Mouse (Mus musculus): ENCODE results near the gene Fam69a. TPM values are rescaled to one million over a fixed set of nuclear protein-coding genes. Genes with fewer than 3 reads are reported as not detected.

Gene Fam69a
- 2.0 and 2.4 TPM in 2 replicates for polyA plus RNA-seq (2012; rRNA removed)

GRCm38 (mm10) chr5:107986967-107987834, at the start of gene Fam69a:
Gene Fam69a, minus strand, starts transcription at chr5:107987085.

GRCm38 (mm10) chr5:107900206-107901013, 86.5 kb downstream of the Fam69a start, which contains the start of gene Rpl5:
Gene Rpl5, plus strand, starts transcription at chr5:107900502.

DNA sequence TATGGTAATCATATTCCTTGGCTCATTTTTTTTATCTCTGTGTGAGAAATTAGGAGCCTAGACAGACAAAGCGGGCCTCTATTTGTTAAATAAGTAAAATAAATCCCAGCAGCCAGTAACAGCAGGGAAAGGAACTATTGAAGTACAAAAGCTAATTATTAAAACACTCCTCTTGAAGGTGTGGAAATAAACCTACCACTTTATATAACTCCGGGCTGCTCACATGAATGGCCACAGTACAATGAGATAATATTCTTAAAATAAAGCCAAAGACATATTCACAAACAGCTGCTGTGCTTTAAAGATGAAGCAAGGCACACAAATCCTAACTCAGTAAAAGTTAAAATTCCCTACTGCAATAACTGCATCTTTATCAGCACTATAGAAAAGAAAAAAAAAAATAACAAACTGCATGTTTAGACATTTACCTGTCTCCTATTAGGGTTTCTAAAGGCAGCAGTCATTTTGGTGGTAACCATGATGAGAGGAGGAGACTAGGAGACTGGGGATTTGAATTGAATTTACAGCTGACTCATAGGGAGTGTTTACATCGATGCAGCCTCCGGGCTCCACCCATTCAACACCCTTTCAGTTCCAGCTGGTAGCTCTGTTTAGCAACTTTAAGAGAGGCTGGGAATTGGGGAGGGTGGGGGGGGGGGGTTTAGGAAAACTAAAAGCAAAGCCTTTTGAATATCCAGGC, 112.2 kb downstream of the Fam69a start, which contains the start of gene Evi5:
Evi5 (minus strand) TSS at position 547 of the 700 bp plus-strand sequence.

Other genes starting within 250 kb of the Fam69a start
- not detected in 2 replicates for gene Ube2d2b, start 157.0 kb downstream of the Fam69a start, polyA plus RNA-seq (2012; rRNA removed)
- 22.2 and 25.7 TPM in 2 replicates for gene Evi5, start 112.0 kb downstream of the Fam69a start, polyA plus RNA-seq (2012; rRNA removed)
- gene Rpl5, start 86.6 kb downstream of the Fam69a start, polyA plus RNA-seq (2012; rRNA removed): 89.2 and 94.6 TPM in 2 replicates
- 13.5 and 17.4 TPM in 2 replicates for gene Mtf2, start 78.6 kb upstream of the Fam69a start, polyA plus RNA-seq (2012; rRNA removed)
- gene Tmed5, start 145.5 kb upstream of the Fam69a start, polyA plus RNA-seq (2012; rRNA removed): 7.1 and 8.4 TPM in 2 replicates
- 1.6 TPM in 2 replicates for gene Ccdc18, start 145.8 kb upstream of the Fam69a start, polyA plus RNA-seq (2012; rRNA removed)